Mouse (Mus musculus) gastrocnemius, adult 8-10 months (tissue): ENCODE data around the gene Csf3. TPM values are rescaled to one million over a fixed set of nuclear protein-coding genes. Genes with fewer than 3 reads are reported as not detected.
"Not testable (repeated sequence)": the region's sequence is repeated elsewhere in the genome, so short reads cannot be mapped to it uniquely, and the experiment has no call there.

Experiments
- DNase-seq, 2 experiments: peaks; one replicate each; pipeline ENCODE4 v3.0.0; 2022; ENCODE audit warnings: low spot score in 2 of 2
- total RNA-seq, 4 experiments: library from RNA; stranded (reverse); gene quantifications; 2 replicates each; pipeline ENCODE4 v1.2.4; 2022

The Csf3 gene
- not detected for total RNA-seq

DNA sequence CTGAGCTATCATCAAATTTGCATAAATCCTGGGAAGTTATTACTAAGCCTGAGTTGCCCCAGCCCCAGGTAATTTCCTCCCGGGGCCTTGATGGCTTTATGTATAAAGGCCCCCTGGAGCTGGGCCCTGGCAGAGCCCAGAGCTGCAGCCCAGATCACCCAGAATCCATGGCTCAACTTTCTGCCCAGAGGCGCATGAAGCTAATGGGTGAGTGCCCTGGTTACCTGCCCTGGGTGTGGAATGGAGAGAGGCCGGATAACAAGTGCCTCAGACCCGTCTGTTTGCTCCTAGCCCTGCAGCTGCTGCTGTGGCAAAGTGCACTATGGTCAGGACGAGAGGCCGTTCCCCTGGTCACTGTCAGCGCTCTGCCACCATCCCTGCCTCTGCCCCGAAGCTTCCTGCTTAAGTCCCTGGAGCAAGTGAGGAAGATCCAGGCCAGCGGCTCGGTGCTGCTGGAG, at the start of gene Csf3:
Csf3 (plus strand) TSS at position 51 of the 458 bp plus-strand sequence.
- DNase-seq = no peak

- DNase-seq = peak; percentile 14 to 18
Observed at GRCm38 (mm10) chr11:98655076-98655475, 46.0 kb upstream of the Csf3 start.

DNA sequence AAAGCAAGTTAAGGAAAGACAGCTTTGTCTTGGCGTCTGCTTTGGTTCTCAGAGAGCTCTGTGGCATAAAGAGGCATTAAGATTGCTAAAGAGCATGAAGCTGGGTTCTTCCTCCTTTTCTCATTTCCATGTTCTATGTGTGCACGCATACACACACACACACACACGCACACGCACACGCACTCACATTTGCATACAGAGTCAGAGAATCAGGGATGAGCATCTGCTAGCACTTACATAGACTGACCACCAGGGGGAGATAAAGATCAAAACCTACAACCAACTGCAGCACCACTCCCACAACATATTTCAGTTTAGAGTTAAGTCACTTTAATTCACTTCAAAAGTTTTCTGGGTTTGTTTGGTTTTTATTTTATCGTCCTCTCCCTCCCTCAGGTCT, 40.5 kb upstream of the Csf3 start:
- no peak for DNase-seq

DNA sequence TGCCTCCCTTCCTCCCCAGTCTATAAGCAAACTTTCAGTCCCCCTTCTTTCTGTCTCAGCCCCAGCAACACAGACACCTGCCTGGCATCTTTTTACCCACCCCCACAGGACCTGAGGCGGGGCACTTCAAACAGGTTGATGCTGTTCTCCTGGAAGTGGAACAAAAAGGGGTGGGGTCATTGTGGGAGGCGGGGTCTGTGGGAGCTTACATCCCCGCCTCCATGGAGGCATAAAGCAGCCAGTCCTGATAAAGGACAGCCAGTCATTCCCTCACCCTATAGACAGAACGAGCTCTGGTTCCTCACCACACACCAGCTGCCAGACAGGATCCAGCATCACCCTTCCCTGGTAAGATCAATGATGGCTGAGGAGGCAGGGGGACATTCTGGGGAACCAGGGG, 37.0 kb upstream of the Csf3 start, which contains the start of gene Gsdma:
Gsdma (plus strand) TSS at position 261 of the 400 bp plus-strand sequence.
- DNase-seq = no peak

DNA sequence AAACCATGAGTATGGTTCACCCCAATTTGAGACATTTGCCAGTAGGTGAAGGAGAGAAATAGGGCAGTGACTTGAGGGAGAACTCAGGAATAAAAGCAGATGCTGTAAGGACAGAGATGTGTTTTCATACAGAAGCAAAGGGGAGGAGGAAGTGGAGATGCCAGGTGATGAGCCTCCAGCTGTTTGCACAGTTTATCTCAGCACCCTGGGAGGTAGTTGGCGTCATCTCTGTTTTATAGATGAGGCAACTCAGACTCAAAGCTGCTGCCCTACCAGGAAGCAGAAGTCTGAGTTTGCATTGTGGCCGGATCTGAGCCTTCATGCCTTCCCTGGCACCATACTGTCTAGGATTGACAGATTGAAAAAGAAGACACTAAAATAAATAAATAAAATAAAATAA, 32.1 kb upstream of the Csf3 start:
- no peak for DNase-seq

DNA sequence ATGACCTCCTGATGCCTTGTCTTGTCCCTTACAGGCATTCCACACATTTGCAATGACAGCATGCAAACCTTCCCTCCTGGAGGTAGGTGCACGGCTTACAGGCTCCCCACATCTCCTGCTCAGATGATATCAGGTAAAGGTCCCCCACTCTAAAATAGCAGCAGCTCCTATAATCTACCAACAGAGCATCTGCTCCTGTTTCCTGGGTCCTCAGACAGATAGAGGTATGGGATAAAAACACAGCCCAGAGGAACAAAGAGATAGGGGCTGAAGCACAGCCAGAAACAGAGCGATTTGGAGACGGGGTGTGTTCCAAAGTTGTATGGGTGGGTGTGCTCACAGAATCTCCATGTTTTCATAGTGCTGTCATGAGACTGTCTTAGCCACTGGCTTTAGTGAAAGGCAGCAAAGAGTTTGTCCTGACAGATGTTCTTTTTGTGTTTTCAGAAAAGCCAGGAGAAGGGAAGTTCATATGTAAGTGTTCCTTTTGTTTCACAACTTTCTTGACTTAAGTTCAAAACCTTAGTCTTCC, 29.7 kb upstream of the Csf3 start:
- DNase-seq = no peak

DNA sequence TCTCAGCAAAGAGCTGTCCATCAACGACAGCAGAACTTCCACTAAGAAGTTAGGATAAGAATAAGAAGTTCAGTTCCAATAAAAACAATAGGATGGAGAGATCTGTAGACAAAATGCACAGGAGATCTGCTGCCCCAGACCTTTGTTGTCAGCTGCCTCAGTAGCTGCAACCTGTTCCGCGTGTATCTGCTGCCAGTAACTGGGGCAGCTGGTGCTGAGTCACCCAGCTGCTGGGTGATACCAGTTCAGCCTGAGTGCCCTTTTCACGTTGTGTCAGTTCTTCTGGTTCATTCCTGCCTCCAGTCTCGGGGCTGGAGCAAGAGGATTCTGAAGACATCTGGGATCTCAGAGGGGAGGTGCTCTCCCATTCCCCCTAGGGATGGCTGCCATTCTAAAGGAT, 29.2 kb upstream of the Csf3 start:
- no peak for DNase-seq

DNA sequence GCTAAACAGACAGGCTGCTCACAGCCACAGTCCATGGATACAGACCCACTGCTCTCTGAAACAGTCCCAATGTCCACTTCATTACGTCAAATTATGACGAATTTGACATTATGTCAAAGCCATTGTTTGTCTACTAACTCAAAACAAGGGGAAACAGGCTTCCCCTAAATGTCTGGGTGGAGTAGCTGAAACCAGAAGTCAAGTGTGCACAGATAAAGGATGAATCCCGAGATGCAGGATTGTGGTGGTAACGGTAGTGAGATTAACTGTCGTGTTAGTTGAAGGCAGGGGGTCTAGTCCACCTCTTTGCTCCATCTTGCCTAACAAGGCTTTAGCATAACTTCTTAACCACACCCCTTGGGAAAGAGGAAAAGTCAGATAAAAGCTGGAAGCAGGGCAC, 28.6 kb upstream of the Csf3 start:
- no peak for DNase-seq

DNA sequence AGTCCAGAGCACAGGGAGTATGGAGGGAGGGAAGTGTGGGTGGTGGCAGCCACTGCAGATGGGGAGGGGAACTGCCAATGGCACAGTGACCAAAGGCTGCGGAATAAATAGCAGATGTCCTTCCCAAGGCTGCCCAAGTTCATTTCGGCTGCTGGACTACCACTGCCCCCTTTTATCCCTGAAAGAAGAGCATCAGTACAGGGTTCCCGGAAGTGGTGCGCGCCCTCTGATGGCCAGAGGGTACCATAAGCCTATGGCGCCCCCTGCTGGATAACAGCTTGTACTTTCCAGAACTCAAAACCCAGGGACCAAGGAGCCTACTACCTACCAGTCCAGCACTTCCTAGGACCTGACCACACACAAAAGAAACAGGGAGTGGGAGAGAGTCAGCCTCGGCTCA, 27.9 kb upstream of the Csf3 start:
- DNase-seq = peak in 1 of 2 experiments; percentile 42

DNA sequence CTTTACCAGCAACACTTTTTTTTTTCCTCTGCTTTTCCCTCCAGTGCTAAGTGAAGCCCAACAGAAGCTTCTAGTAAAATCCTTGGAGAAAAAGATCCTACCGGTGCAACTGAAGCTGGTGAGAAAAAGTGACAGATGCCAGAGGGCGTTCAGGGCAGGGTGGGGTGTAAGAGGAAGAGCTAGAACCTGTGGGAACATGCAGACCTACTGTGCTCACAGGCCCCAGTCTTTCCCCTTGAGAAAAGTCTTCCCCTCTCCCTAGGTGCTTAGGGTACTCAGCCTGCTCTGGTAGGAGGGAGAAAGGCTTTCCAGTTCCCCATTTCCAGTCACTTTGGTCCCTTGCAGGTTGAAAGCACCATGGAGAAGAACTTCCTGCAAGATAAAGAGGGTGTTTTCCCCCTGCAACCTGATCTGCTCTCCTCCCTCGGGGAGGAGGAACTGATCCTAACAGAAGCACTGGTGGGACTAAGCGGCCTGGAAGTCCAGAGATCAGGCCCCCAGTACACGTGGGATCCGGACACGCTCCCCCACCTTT, 25.2 kb upstream of the Csf3 start:
- DNase-seq = no peak

DNA sequence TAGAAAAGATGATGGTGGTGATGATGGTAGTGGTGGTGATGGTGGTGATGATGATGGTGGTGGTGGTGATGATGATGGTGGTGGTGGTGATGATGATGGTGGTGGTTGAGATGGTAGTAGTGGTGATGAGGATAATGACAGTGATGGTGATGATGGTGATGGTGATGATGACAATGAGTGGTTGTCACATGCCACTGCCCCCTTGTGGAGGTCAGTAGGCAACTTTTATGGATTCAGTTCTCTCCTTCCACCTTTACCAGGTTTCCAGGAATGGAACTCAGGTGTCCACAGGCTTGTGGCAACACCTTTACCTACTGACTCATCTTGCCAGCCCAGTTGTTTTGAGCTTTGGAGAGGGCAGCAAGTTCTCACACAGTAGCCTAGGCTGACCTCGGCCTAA, 21.0 kb upstream of the Csf3 start:
- no peak for DNase-seq

- DNase-seq = not testable (repeated sequence)
Observed at GRCm38 (mm10) chr11:98680595-98680994, 20.5 kb upstream of the Csf3 start.

DNA sequence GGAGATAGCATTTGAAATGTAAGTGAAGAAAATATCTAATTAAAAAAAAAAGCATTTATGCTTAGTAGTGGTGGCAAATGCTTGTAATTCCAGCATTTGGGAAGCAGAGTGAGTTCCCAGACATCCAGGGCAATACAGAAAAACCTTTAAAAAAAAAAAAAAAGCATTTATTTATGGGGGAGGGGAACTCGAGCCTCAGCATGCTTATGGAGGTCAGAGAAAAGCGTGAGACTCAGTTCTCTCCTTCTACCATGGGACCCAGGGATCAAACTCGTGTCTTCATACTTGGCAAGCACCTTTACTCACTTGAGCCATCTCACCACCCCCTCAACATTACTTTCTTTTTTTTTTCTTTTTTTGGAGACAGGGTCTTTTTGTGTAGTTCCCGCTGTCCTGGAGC, 19.9 kb upstream of the Csf3 start:
- DNase-seq = no peak

GRCm38 (mm10) chr11:98681786-98682745, 19.0 kb upstream of the Csf3 start, which contains the start of gene Psmd3:
Gene Psmd3, plus strand, starts transcription at chr11:98682554.
- peak; percentile 94 for DNase-seq

GRCm38 (mm10) chr11:98682811-98683210, 18.3 kb upstream of the Csf3 start:
- no peak for DNase-seq

DNA sequence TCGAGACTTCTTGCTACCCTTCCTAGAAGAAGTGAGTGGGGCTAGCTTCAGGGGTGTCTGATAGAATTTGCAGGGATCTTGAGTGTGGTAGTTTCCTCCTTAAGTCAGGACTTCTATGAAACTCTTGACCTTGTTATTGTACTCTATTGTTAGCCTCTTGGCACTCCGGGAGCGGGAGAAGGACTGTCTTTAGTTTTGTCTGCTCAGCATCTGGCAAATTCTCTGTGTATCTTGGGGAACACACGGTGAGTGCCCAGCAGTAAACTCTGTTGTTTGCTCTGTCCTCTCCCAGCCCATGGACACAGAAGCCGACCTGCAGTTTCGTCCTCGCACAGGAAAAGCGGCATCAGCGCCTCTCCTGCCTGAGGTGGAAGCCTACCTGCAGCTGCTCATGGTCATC, 15.4 kb upstream of the Csf3 start:
- DNase-seq = no peak

DNA sequence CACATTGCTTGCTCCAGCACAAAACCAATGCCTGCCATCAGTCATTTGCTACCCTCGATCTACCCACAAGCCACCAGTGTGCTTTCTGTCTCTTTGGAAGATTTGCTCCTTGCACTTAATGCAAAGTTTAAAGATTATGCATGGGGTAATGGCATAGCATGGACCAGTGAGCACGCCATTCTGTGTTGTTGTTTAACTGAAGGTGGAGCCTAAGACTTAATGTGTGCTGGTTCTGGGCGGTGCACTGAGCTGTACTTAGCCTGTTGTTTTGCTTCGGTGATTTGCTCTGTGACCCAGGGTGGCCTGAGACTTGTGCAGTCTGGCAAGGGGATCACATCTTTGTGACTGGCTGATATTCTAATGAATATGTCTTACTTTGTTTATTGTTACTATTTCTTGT, 14.1 kb upstream of the Csf3 start:
- no peak for DNase-seq

- no peak for DNase-seq
Observed at GRCm38 (mm10) chr11:98688009-98688408, 13.1 kb upstream of the Csf3 start.

DNA sequence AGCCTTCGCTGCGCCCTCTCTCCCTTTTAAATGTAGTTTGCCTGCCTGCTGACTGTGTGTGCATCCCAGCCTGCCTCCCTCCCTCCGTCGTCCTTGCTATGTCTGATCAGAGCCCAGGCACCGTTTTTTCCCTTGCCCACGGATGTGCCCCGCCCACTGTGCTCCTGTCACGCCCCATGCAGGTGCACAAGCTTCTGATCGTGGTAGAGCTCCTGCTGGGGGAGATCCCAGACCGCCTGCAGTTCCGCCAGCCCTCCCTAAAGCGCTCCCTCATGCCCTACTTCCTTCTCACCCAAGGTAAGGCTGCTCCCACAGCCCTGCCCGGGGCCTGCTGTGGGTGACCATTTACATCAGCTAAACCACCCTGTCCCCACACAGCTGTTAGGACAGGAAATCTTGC, 7.9 kb upstream of the Csf3 start:
- no peak for DNase-seq

DNA sequence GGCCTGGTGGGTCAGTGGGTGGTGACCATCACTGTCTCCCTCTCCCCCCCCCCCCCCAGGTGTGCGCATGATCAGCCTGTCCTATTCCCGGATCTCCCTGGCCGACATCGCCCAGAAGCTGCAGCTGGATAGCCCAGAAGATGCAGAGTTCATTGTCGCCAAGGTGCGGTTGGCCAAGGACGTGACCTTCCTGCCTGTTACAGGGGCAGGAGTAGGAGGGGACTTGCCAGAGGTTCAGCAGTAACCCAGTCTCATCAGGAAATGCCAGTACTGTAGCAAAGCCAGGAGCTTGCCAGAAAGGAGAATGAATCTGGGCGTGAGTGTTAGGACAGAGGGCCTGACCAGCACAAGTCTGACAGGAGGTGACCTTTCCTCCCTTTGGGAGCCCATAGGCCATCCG, 7.3 kb upstream of the Csf3 start:
- no peak for DNase-seq

DNA sequence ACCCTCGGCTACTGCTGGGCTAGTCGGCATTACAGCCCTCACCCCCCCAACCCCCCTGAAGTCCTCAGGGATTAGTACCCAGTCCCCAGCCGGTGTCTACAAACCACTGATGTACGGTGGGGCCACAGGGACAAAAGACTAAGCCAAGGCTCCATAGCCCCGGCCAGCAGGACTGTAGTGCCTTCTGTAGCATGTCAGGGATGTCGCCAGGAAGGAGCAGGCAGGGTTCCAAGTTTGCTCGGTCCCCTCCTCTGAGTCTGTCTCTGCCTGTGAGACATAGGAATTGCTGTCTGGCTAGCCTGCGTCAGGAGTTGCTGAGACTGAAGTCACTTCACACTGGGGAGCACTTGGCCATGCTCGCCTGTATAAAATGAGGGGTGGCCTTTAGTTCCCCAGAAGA, 6.8 kb upstream of the Csf3 start:
- no peak for DNase-seq

- no peak for DNase-seq
Observed at GRCm38 (mm10) chr11:98695408-98695807, 5.7 kb upstream of the Csf3 start.
